Mouse (Mus musculus) T-helper 17 cell (primary cell): ENCODE data around the gene Ehd4.

ENCODE experiments used
- in situ Hi-C, 2 experiments: fragments of 300-600 bp; cut with MboI, MseI; formaldehyde crosslinking; loops; 1 replicate in 1 of 2; 2 replicates in 1 of 2; pipeline ENCODE4 v1.15.1; 2025; ENCODE audit warnings: high pct_unique_total_duplicates in 2 of 2

The Ehd4 gene

GRCm38 (mm10) chr2:120044676-120045075 is 109.7 kb downstream of the Ehd4 start:
- in situ Hi-C loops: no loop called here

GRCm38 (mm10) chr2:120044101-120044603 is 110.3 kb downstream of the Ehd4 start:
- in situ Hi-C loops: no loop called here

- in situ Hi-C loops: no loop called here
Measured at GRCm38 (mm10) chr2:120040991-120041390, 113.4 kb downstream of the Ehd4 start.
